Mouse (Mus musculus) forebrain, postnatal 0 days (tissue): ENCODE measurements around the gene Ccdc134. TPM values are rescaled to one million over a fixed set of nuclear protein-coding genes. Genes with fewer than 3 reads are reported as not detected.

Experiments
- ATAC-seq: fragments of 200-750 bp; cut with Nextera tagmentation; 2 replicates; pipeline ENCODE4 v1.8.0; 2017; ENCODE audit warnings: mild to moderate bottlenecking, moderate library complexity
- DNase-seq: peaks from one replicate; pipeline ENCODE4 v3.0.0-alpha.2; 2015
- H3K27ac ChIP-seq: fragments of 300-500 bp; sonication (generic); 2 replicates; pipeline ENCODE4 v1.5.1; 2014; ENCODE audit warnings: low read depth, mild to moderate bottlenecking, antibody characterized with exemption, low read length, moderate library complexity, mixed read lengths
- H3K27me3 ChIP-seq: fragments of 300-500 bp; sonication (generic); 2 replicates; pipeline ENCODE4 v1.6.1; 2014; ENCODE audit warnings: mild to moderate bottlenecking, low read length, mixed read lengths; ENCODE audit not compliant: insufficient read depth
- H3K36me3 ChIP-seq: fragments of 300-500 bp; sonication (generic); 2 replicates; pipeline ENCODE4 v1.6.1; 2014; ENCODE audit warnings: mild to moderate bottlenecking, moderate library complexity; ENCODE audit not compliant: insufficient read depth
- H3K4me1 ChIP-seq: fragments of 300-500 bp; sonication (generic); 2 replicates; pipeline ENCODE4 v1.6.1; 2014; ENCODE audit warnings: antibody characterized with exemption; ENCODE audit not compliant: insufficient read depth
- H3K4me2 ChIP-seq: fragments of 300-500 bp; sonication (generic); 2 replicates; pipeline ENCODE4 v1.6.1; 2014; ENCODE audit warnings: low read depth, mild to moderate bottlenecking, moderate library complexity
- H3K4me3 ChIP-seq: fragments of 300-500 bp; sonication (generic); 2 replicates; pipeline ENCODE4 v1.5.1; 2014; ENCODE audit warnings: low read depth, low read length, mixed read lengths
- H3K9ac ChIP-seq: fragments of 300-500 bp; sonication (generic); 2 replicates; pipeline ENCODE4 v1.6.1; 2014; ENCODE audit warnings: mild to moderate bottlenecking
- H3K9me3 ChIP-seq: fragments of 300-500 bp; sonication (generic); 2 replicates; pipeline ENCODE4 v1.6.1; 2016; ENCODE audit warnings: low read length
- CTCF ChIP-seq: sonication (generic); IDR thresholded peaks from 2 replicates; pipeline ENCODE4 v1.5.1; 2016; ENCODE audit warnings: antibody characterized with exemption, control low read depth, low read depth
- WGBS: fragments of 180-500 bp; shearing (Covaris S2); extraction: QIAGEN DNeasy Blood & Tissue Kit; methylation state at CpG from one replicate; pipeline ENCODE4 v1.1.7; 2014; 5-methylcytosine and 5-hydroxymethylcytosine counted together
- polyA plus RNA-seq: library from polyadenylated mRNA; unstranded; fragments of >200 nt; fragmentation: Nextera tagmentation; extraction: Ambion mirVana; gene quantifications from 2 replicates; pipeline ENCODE4 v1.2.1, GENCODE M21; 2015
- total RNA-seq: library from RNA; depleted of rRNA; stranded (reverse); fragments of >200 nt; gene quantifications from 2 replicates; pipeline ENCODE4 v1.2.3, GENCODE M21; 2014; rRNA removed

The Ccdc134 gene
- total and polyA plus RNA-seq, 2 experiments from 2014 or later, result 6.7 to 13.0 TPM

- DNase-seq (peak; percentile 58), ATAC-seq (no peak)
- Histone ChIP-seq H3K36me3 (peaks cover 79% of the 10 kb centered on the region), H3K9ac (no peak overlapping the region), H3K4me2 (no peak overlapping the region), H3K27ac (no peak overlapping the region), H3K9me3 (no peaks in the 10 kb centered on the region), H3K4me1 (no peaks in the 10 kb centered on the region), H3K4me3 (no peak overlapping the region), H3K27me3 (no peaks in the 10 kb centered on the region)
- TF ChIP-seq CTCF, result peak; percentile 61
- WGBS, result 80% methylated on average over 10 of the region's 10 CpGs
Measured at GRCm38 (mm10) chr15:82188481-82189240, 60.9 kb downstream of the Ccdc134 start.

Other genes starting within 250 kb of the Ccdc134 start
- gene Polr3h, start 201.7 kb upstream of the Ccdc134 start, total RNA-seq, result 52.8 and 62.5 TPM in 2 replicates
- gene Polr3h, start 201.7 kb upstream of the Ccdc134 start, polyA plus RNA-seq, result 105 and 113 TPM in 2 replicates
- gene Csdc2, start 191.2 kb upstream of the Ccdc134 start, total RNA-seq, result 88.9 and 118 TPM in 2 replicates
- 178 and 273 TPM in 2 replicates for gene Csdc2, start 191.2 kb upstream of the Ccdc134 start, polyA plus RNA-seq
- gene Pmm1, start 167.0 kb upstream of the Ccdc134 start, total RNA-seq, result 162 and 181 TPM in 2 replicates
- 132 and 140 TPM in 2 replicates for gene Pmm1, start 167.0 kb upstream of the Ccdc134 start, polyA plus RNA-seq
- gene 1700029P11Rik, start 147.4 kb upstream of the Ccdc134 start, total RNA-seq, result not detected in 2 replicates
- gene 1700029P11Rik, start 147.4 kb upstream of the Ccdc134 start, polyA plus RNA-seq, result not detected in 2 replicates
- gene Xrcc6, start 140.1 kb upstream of the Ccdc134 start, total RNA-seq, result 28.4 and 34.8 TPM in 2 replicates
- gene Xrcc6, start 140.1 kb upstream of the Ccdc134 start, polyA plus RNA-seq, result 25.6 and 29.5 TPM in 2 replicates
- 17.5 and 21.2 TPM in 2 replicates for gene Desi1, start 94.1 kb upstream of the Ccdc134 start, total RNA-seq
- 31.8 and 40.1 TPM in 2 replicates for gene Desi1, start 94.1 kb upstream of the Ccdc134 start, polyA plus RNA-seq
- 155 and 174 TPM in 2 replicates for gene Snu13, start 80.3 kb upstream of the Ccdc134 start, total RNA-seq
- gene Snu13, start 80.3 kb upstream of the Ccdc134 start, polyA plus RNA-seq, result 283 and 337 TPM in 2 replicates
- gene 4930407I10Rik, start 68.8 kb upstream of the Ccdc134 start, total RNA-seq, result not detected in 2 replicates
- gene 4930407I10Rik, start 68.8 kb upstream of the Ccdc134 start, polyA plus RNA-seq, result not detected in 2 replicates
- gene Mei1, start 57.9 kb upstream of the Ccdc134 start, total RNA-seq, result 0.10 TPM in 1 of 2 replicates, not detected in the other
- 0.10 and 0.11 TPM in 2 replicates for gene Mei1, start 57.9 kb upstream of the Ccdc134 start, polyA plus RNA-seq
- 121 and 171 TPM in 2 replicates for gene Srebf2, start 19.3 kb downstream of the Ccdc134 start, total RNA-seq
- 147 and 193 TPM in 2 replicates for gene Srebf2, start 19.3 kb downstream of the Ccdc134 start, polyA plus RNA-seq
- 4.7 and 6.3 TPM in 2 replicates for gene Shisa8, start 84.9 kb downstream of the Ccdc134 start, total RNA-seq
- gene Shisa8, start 84.9 kb downstream of the Ccdc134 start, polyA plus RNA-seq, result 1.8 and 2.7 TPM in 2 replicates
- 0.24 and 0.62 TPM in 2 replicates for gene Tnfrsf13c, start 96.4 kb downstream of the Ccdc134 start, total RNA-seq
- 0.44 and 0.47 TPM in 2 replicates for gene Tnfrsf13c, start 96.4 kb downstream of the Ccdc134 start, polyA plus RNA-seq
- 8.9 and 10.0 TPM in 2 replicates for gene Cenpm, start 116.8 kb downstream of the Ccdc134 start, total RNA-seq
- 16.5 and 18.7 TPM in 2 replicates for gene Cenpm, start 116.8 kb downstream of the Ccdc134 start, polyA plus RNA-seq
- gene 1500009C09Rik, start 124.5 kb downstream of the Ccdc134 start, total RNA-seq, result 119 and 139 TPM in 2 replicates
- 12.5 and 15.6 TPM in 2 replicates for gene 1500009C09Rik, start 124.5 kb downstream of the Ccdc134 start, polyA plus RNA-seq
- gene Sept3, start 147.0 kb downstream of the Ccdc134 start, total RNA-seq, result 550 and 602 TPM in 2 replicates
- gene Sept3, start 147.0 kb downstream of the Ccdc134 start, polyA plus RNA-seq, result 400 and 449 TPM in 2 replicates
- gene Wbp2nl, start 171.0 kb downstream of the Ccdc134 start, total RNA-seq, result 0.38 and 1.00 TPM in 2 replicates
- gene Wbp2nl, start 171.0 kb downstream of the Ccdc134 start, polyA plus RNA-seq, result 0.42 and 0.59 TPM in 2 replicates
- gene Naga, start 211.0 kb downstream of the Ccdc134 start, total RNA-seq, result 27.0 and 47.5 TPM in 2 replicates
- gene Naga, start 211.0 kb downstream of the Ccdc134 start, polyA plus RNA-seq, result 26.7 and 33.7 TPM in 2 replicates
- 1.4 and 3.5 TPM in 2 replicates for gene Pheta2, start 211.0 kb downstream of the Ccdc134 start, total RNA-seq
- gene Pheta2, start 211.0 kb downstream of the Ccdc134 start, polyA plus RNA-seq, result 0.83 and 1.1 TPM in 2 replicates
- gene Smdt1, start 211.0 kb downstream of the Ccdc134 start, total RNA-seq, result 167 and 208 TPM in 2 replicates
- 337 and 359 TPM in 2 replicates for gene Smdt1, start 211.0 kb downstream of the Ccdc134 start, polyA plus RNA-seq
- 271 and 465 TPM in 2 replicates for gene Ndufa6, start 226.4 kb downstream of the Ccdc134 start, total RNA-seq
- 416 and 528 TPM in 2 replicates for gene Ndufa6, start 226.4 kb downstream of the Ccdc134 start, polyA plus RNA-seq